Mouse (Mus musculus) left cerebral cortex, postnatal 14 days (tissue): Measurements from ENCODE around the gene Sirt4. TPM values are rescaled to one million over a fixed set of nuclear protein-coding genes. Genes with fewer than 3 reads are reported as not detected.

Experiments
- total RNA-seq, 2 experiments: library from RNA; stranded (reverse); gene quantifications; 2 replicates each; pipeline ENCODE4 v1.2.3; 2021

The Sirt4 gene
- total RNA-seq, 2 experiments from 2014 or later: 27.4 to 27.7 TPM

Other genes with a start within 250 kb of the Sirt4 start
- gene Pop5, start 248.9 kb downstream of the Sirt4 start, total RNA-seq: 10 to 100 TPM; 59.5 to 75.8 TPM
- 100 to 1,000 TPM; 244 to 283 TPM for gene Rnf10, start 211.8 kb downstream of the Sirt4 start, total RNA-seq
- 10 to 100 TPM; 38.2 to 38.8 TPM for gene Coq5, start 205.1 kb downstream of the Sirt4 start, total RNA-seq
- gene Dynll1, start 183.7 kb downstream of the Sirt4 start, total RNA-seq: 100 to 1,000 TPM; 770 to 772 TPM
- 10 to 100 TPM; 73.4 to 75.5 TPM for gene Srsf9, start 157.5 kb downstream of the Sirt4 start, total RNA-seq
- gene Gatc, start 143.5 kb downstream of the Sirt4 start, total RNA-seq: 10 to 100 TPM; 22.4 to 23.3 TPM
- 10 to 100 TPM; 28.2 to 32.4 TPM for gene Triap1, start 143.5 kb downstream of the Sirt4 start, total RNA-seq
- gene Cox6a1, start 135.7 kb downstream of the Sirt4 start, total RNA-seq: 100 to 1,000 TPM; 838 to 857 TPM
- gene Msi1, start 55.1 kb downstream of the Sirt4 start, total RNA-seq: 10 to 100 TPM; 45.4 to 54.0 TPM
- gene Pla2g1b, start 18.5 kb downstream of the Sirt4 start, total RNA-seq: not detected
- gene Pxn, start 22.0 kb upstream of the Sirt4 start, total RNA-seq: 10 to 100 TPM; 20.8 to 22.1 TPM
- gene Rplp0, start 74.7 kb upstream of the Sirt4 start, total RNA-seq: 100 to 1,000 TPM; 286 to 303 TPM
- 10 to 100 TPM; 64.0 to 69.7 TPM for gene Gcn1l1, start 80.5 kb upstream of the Sirt4 start, total RNA-seq
- gene Rab35, start 147.2 kb upstream of the Sirt4 start, total RNA-seq: 10 to 100 TPM; 85.5 to 86.3 TPM
- gene Bicdl1, start 246.9 kb upstream of the Sirt4 start, total RNA-seq: 100 to 1,000 TPM; 118 to 125 TPM